Mouse (Mus musculus) megakaryocyte, embryonic 14.5 days (primary cell): ENCODE data around the gene Rsrp1. TPM values are rescaled to one million over a fixed set of nuclear protein-coding genes. Genes with fewer than 3 reads are reported as not detected.

Experiments used
- H3K27me3 ChIP-seq: replicated peaks from 2 replicates; pipeline ENCODE3; 2012; ENCODE audit warnings: inconsistent platforms
- H3K36me3 ChIP-seq: replicated peaks from 2 replicates; pipeline ENCODE3; 2012; ENCODE audit warnings: low read length, inconsistent platforms, mixed read lengths
- H3K4me1 ChIP-seq: 2 replicates; pipeline ENCODE4 v1.6.1; 2012; ENCODE audit warnings: inconsistent platforms
- H3K4me3 ChIP-seq: replicated peaks from 2 replicates; pipeline ENCODE3; 2012; ENCODE audit warnings: moderate library complexity, mild to moderate bottlenecking, inconsistent platforms
- H3K9me3 ChIP-seq: 2 replicates; pipeline ENCODE4 v1.6.1; 2012; ENCODE audit warnings: inconsistent platforms
- FLI1 ChIP-seq: IDR thresholded peaks from 2 replicates; pipeline ENCODE4 v1.6.1; 2012; ENCODE audit warnings: low read length, inconsistent platforms, mixed read lengths
- GATA1 ChIP-seq: IDR thresholded peaks from 3 replicates; pipeline ENCODE4 v1.6.1; 2012; ENCODE audit warnings: mixed read lengths, low read length, inconsistent platforms, borderline replicate concordance
- polyA plus RNA-seq: library from polyadenylated mRNA; stranded (reverse); fragments of >175 nt; gene quantifications from 2 replicates; pipeline ENCODE4 v1.2.3, GENCODE M21; 2012; ENCODE audit warnings: low replicate concordance; ENCODE audit not compliant: insufficient read depth

Gene Rsrp1
- polyA plus RNA-seq, 1 experiment: 176 TPM

DNA sequence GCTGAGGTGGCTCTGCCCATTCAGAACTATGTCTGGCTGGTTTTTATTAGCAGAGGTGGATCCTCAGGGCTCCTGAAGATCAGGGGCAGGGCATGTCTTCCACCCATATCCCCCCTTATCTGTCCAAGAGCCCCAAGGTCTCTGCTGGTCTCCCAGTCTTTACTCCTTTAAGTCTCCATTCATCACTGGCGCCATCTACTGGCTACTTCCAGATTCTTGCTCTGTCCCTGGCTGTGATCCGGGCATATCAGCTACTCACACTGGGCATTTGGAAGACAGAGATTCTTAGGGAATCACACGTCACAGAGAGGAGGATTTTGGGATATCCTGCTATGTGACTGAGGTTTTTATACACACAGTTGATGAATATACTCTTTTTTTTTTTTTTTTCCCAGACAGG, 32.9 kb downstream of the Rsrp1 start:
- no peaks in the 10 kb centered on the region for H3K36me3 ChIP-seq
- H3K9me3 ChIP-seq: no peaks in the 10 kb centered on the region
- peak overlapping the region; percentile 48 for H3K4me3 ChIP-seq
- peaks cover 24% of the 10 kb centered on the region for H3K4me1 ChIP-seq
- TF ChIP-seq FLI1: no peak
- TF ChIP-seq GATA1: no peak
- H3K27me3 ChIP-seq: peaks cover 55% of the 10 kb centered on the region

- Histone ChIP-seq H3K4me3 (peak overlapping the region; percentile 90), H3K9me3 (no peaks in the 10 kb centered on the region), H3K4me1 (peaks cover 46% of the 10 kb centered on the region), H3K27me3 (peaks cover 24% of the 10 kb centered on the region), H3K36me3 (no peaks in the 10 kb centered on the region)
- TF ChIP-seq GATA1 (no peak), FLI1 (no peak)
Measured at GRCm38 (mm10) chr4:134963021-134963776, 39.8 kb downstream of the Rsrp1 start.

DNA sequence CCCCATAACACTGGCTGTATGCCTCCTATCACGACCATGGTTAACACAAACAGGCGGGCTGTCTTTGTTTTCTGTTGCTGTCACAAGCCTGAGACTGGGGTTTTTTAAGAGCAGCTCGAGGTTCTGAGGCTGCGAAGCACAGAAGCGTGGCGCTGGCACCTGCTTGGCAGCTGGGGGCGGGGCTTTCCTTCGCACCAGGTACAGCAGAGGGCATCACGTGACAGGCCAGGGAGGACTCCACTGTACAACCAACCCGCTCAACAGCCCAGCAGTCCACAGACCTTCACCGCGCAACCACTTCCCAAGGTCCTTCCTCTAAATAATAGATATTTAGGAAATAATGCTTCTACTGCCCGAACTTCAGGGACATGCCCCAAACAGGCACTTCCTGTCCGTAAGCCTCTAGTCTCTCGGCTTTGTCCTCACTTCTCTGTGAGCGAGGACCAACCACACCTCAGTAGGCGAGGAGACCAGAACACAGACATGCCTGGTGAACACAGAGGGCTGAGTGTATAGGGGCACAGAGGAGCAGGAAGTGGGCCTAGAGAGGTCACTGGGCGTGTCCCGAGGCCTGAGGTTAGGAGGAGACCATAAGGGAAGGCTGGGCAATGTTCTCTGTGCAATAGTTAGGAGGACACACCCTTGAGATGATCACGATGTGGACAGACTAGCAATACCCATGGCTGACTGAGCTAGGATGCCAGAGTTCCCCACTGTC, 44.7 kb downstream of the Rsrp1 start:
- no peaks in the 10 kb centered on the region for H3K36me3 ChIP-seq
- TF ChIP-seq GATA1 (no peak), FLI1 (no peak)
- H3K27me3 ChIP-seq: peaks cover 10% of the 10 kb centered on the region
- peak overlapping the region; percentile 40 for H3K4me3 ChIP-seq
- peaks cover 55% of the 10 kb centered on the region for H3K4me1 ChIP-seq
- H3K9me3 ChIP-seq: peaks cover 2% of the 10 kb centered on the region

DNA sequence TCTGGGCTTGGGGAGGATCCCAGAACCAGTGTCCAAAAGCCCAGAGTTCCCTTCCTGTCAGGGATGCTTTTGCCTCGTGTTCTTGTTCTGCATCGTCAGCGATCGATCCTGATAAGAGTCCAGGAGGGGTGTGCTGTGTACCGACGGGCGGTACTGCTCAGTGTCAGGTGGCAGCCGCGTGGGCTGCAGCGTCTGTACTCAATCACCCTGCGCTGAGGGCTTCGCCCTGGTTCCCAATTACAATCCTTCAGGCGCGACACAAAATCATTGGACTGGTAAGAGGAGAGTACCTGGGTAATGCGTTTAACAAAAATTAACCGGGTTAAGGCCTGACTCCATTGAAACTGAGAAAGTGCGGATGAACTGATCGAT, 45.2 kb downstream of the Rsrp1 start:
- Histone ChIP-seq H3K36me3 (no peaks in the 10 kb centered on the region), H3K4me3 (no peak overlapping the region), H3K27me3 (peaks cover 10% of the 10 kb centered on the region), H3K9me3 (peaks cover 7% of the 10 kb centered on the region), H3K4me1 (peaks cover 50% of the 10 kb centered on the region)
- TF ChIP-seq FLI1 (no peak), GATA1 (no peak)

DNA sequence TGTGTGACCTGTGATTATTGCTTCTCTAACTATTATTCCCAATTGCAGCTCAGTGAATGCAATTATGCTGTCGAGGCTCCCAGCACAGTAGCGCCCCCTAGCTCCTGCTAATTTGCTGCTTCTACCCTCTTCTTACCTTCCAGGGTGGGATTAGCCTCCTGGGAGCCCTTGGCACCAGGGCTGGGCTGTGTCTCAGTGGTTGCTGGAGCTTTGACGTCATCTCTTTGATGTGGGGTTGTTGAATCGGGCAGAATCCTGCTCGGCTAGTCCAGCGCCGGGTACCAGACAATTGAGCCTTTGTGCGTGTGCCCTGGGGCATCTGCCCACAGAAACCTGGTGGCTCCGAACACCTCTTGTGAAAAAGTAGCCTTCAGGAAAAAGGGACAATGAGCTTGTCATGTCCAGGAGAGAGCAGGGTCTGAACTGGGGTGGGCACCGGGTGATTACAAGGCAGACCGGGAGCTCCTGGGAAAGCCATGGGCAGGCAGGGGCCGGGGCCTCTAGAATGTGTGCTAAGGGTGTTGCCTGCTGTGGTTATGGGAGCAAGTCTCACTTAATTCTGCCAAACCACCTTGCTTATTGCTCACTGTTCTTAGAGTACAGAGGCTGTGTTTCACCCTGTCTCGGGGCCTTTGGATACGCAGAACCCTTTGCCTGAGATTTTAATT, 52.0 kb downstream of the Rsrp1 start:
- Histone ChIP-seq H3K27me3 (peaks cover 5% of the 10 kb centered on the region), H3K4me1 (peaks cover 27% of the 10 kb centered on the region), H3K9me3 (peaks cover 15% of the 10 kb centered on the region), H3K36me3 (no peaks in the 10 kb centered on the region), H3K4me3 (no peak overlapping the region)
- TF ChIP-seq GATA1 (no peak), FLI1 (no peak)

DNA sequence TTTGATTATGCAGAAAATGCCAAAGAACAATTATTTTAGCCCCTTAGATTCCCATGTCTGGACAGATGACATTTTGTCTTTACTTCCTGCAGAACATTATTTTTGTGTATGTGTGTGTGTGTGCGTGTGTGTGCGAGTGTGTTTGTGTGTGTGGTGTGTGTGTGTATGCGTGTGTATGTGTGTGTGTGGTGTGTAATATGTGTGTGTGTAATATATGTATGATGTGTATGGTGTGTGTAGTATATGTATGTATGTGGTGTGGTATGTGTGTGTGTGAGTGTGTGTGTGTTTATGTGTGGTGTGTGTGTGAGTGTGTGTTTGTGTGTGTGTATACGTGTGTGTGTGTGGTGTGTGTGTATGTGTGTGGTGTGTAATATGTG, 52.5 kb downstream of the Rsrp1 start:
- TF ChIP-seq FLI1 (no peak), GATA1 (no peak)
- H3K4me1 ChIP-seq: peaks cover 31% of the 10 kb centered on the region

More for the DNA sequence above, 52.5 kb downstream of the Rsrp1 start:
- Histone ChIP-seq H3K4me3 (no peak overlapping the region), H3K9me3 (peaks cover 15% of the 10 kb centered on the region), H3K36me3 (no peaks in the 10 kb centered on the region), H3K27me3 (peaks cover 3% of the 10 kb centered on the region)

Other genes with a start within 250 kb of the Rsrp1 start
- 4.0 and 5.9 TPM in 2 replicates for gene Man1c1, start 219.3 kb upstream of the Rsrp1 start, polyA plus RNA-seq
- gene Ldlrap1, start 155.6 kb upstream of the Rsrp1 start, polyA plus RNA-seq: 11.8 and 17.8 TPM in 2 replicates
- 6.0 and 14.2 TPM in 2 replicates for gene Maco1, start 70.2 kb upstream of the Rsrp1 start, polyA plus RNA-seq
- gene Rhd, start 59.1 kb upstream of the Rsrp1 start, polyA plus RNA-seq: not detected in 2 replicates
- 8.9 and 16.9 TPM in 2 replicates for gene Tmem50a, start 8.6 kb upstream of the Rsrp1 start, polyA plus RNA-seq
- gene Syf2, start 7.3 kb downstream of the Rsrp1 start, polyA plus RNA-seq: 6.0 and 63.1 TPM in 2 replicates
- gene Runx3, start 197.1 kb downstream of the Rsrp1 start, polyA plus RNA-seq: 128 and 414 TPM in 2 replicates